Mouse (Mus musculus): ENCODE results near the gene Ccdc181. TPM values are rescaled to one million over a fixed set of nuclear protein-coding genes. Genes with fewer than 3 reads are reported as not detected.

The Ccdc181 gene
- polyA plus RNA-seq, 1 experiment from 2014 or later, result 14.8 TPM

DNA sequence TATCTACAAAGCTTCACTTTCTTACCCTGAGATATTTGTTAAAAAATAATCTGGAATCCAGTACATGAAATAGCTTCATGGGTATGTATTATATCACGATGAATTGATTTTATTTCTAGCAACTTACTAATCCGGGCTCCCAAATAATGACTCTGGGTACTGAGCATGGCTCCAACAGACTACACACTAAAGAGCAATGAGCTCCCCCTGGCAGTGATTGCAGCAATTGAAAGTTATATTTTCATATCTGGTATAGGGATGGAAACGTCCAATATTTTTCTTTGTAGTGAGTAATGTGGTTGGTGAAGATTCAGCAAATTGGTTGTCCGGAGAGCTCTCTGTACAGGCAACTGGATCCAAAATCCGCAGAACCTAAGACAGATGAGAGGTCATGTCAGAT, 16.7 kb downstream of the Ccdc181 start:
- Histone ChIP-seq H3K4me2 (replicated peaks) (no peak overlapping the region), H3K27me3 (replicated peaks) (no peaks in the 10 kb centered on the region), H3K9me3 (no peaks in the 10 kb centered on the region), H3K27ac (no peak overlapping the region), H3K36me3 (peaks cover 47% of the 10 kb centered on the region), H3K4me1 (no peaks in the 10 kb centered on the region), H3K4me3 (no peak overlapping the region), H3K9ac (no peak overlapping the region)
- WGBS, result 96% methylated on average over 5 of the region's 5 CpGs
- no peak for ATAC-seq (ENCODE audit: low FRiP score, low read depth)

- H3K27ac ChIP-seq, result no peak overlapping the region
- WGBS, result 96% methylated on average over 6 of the region's 6 CpGs
- H3K36me3 ChIP-seq, result peaks cover 63% of the 10 kb centered on the region
- H3K9me3 ChIP-seq, result no peaks in the 10 kb centered on the region
- no peak overlapping the region for H3K9ac ChIP-seq
- no peak for ATAC-seq (ENCODE audit: low FRiP score, low read depth)
- H3K4me3 ChIP-seq, result no peak overlapping the region
- H3K27me3 ChIP-seq (replicated peaks), result no peaks in the 10 kb centered on the region
- no peaks in the 10 kb centered on the region for H3K4me1 ChIP-seq
- H3K4me2 ChIP-seq (replicated peaks), result no peak overlapping the region
These were observed 18.7 kb downstream of the Ccdc181 start for GRCm38 (mm10) chr1:164294071-164294470.

DNA sequence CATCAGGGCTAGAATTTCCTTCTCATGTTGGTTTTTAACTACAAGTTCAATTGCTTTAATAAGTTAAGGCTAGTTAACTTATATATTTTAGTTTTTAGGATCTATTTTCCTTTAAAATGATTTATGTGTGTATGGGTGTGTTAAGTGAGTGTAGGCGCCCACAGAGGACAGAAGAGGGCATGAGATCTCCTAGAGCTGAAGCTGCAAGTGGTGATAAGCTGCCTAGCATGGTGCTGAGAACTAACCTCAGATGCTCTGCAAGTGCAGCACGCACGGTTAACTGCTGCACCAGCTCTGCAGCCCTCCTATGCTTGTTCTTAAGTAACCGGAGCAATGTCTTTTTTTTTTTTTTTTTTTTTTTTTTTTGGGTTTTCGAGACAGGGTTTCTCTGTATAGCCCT, 21.1 kb downstream of the Ccdc181 start:
- WGBS, result 98% methylated on average over 4 of the region's 5 CpGs
- H3K36me3 ChIP-seq, result peaks cover 69% of the 10 kb centered on the region
- H3K27me3 ChIP-seq (replicated peaks), result no peaks in the 10 kb centered on the region
- H3K4me3 ChIP-seq, result no peak overlapping the region
- H3K4me2 ChIP-seq (replicated peaks), result no peak overlapping the region
- H3K27ac ChIP-seq, result no peak overlapping the region
- H3K4me1 ChIP-seq, result no peaks in the 10 kb centered on the region
- ATAC-seq (ENCODE audit: low FRiP score, low read depth), result no peak
- H3K9me3 ChIP-seq, result no peaks in the 10 kb centered on the region
- H3K9ac ChIP-seq, result no peak overlapping the region

DNA sequence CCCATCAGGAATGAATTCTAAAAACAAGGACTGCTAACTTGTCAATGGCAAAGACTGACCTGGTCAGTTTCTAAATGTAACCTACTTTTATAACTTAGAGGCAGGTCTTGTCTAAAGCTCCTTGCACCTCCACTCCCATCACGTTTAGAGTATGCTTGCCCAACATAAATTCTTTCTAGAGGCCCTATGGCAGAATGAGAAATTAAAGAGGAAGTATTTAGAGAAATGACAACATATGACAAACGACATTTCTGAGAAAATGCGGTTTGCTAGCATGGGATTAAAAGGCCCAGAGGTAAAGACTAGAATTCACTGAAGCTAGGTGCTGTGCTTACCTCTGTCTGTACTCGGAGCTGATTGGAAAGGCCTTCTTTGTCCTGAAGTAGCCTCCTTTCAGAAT, 26.6 kb downstream of the Ccdc181 start:
- Histone ChIP-seq H3K4me2 (replicated peaks) (no peak overlapping the region), H3K36me3 (peaks cover 46% of the 10 kb centered on the region), H3K9me3 (no peaks in the 10 kb centered on the region), H3K9ac (no peak overlapping the region), H3K27ac (no peak overlapping the region), H3K4me3 (no peak overlapping the region), H3K4me1 (no peaks in the 10 kb centered on the region; the same call in 1 of the 2 replicates), H3K27me3 (replicated peaks) (no peaks in the 10 kb centered on the region)
- WGBS, result 94% methylated on average over 4 of the region's 4 CpGs
- no peak for ATAC-seq (ENCODE audit: low FRiP score, low read depth)

GRCm38 (mm10) chr1:164303821-164304220, 28.4 kb downstream of the Ccdc181 start, which contains the start of gene Nme7:
TSS of gene Nme7 (plus strand) at chr1:164304121.
- Histone ChIP-seq H3K4me2 (replicated peaks) (no peak within 1 kb of the TSS), H3K27me3 (replicated peaks) (no peaks in the 10 kb centered on the region), H3K36me3 (peaks cover 32% of the 10 kb centered on the region), H3K9me3 (no peaks in the 10 kb centered on the region), H3K4me1 (peaks cover 8% of the 10 kb centered on the region), H3K27ac (no peak within 1 kb of the TSS), H3K4me3 (no peak within 1 kb of the TSS), H3K9ac (no peak within 1 kb of the TSS)
- WGBS, result 87% methylated on average over 5 of the region's 5 CpGs
- ATAC-seq (ENCODE audit: low FRiP score, low read depth), result no peak

DNA sequence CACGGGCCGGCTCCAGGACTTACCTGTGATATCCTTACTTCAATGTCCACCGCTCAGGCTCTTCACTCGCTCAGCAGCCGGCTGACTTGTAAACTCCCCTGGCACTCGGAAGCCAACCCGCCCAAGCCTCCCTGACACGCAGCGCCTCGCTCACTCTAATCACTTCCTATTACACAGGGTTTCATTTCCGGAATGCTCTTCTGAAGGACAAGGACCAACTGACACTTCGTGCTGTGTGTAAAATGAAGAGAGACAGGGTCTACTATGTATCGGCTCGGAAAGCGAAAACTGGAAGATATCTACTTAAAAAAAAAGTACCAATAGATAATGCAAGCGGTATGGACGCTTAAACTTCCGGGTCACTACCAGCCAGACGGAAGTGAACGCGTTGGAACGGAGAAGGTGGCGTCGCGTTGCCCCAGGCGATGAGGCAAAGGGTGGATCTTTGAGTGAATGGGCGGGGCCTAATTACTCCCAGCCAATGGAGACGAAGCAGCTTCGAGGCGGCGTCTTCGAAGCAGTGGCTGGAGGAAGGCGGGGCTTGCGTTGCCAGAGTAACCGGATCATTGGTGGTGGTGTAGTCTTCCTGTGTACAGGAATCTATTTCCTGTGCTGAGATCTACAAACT, 31.9 kb downstream of the Ccdc181 start, which contains the start of gene Blzf1:
TSS of gene Blzf1 (minus strand) at position 366 of the 628 bp plus-strand sequence.
- H3K4me1 ChIP-seq, result peaks cover 12% of the 10 kb centered on the region
- ATAC-seq (ENCODE audit: low FRiP score, low read depth), result peak; percentile 98
- H3K27ac ChIP-seq, result no peak within 1 kb of the TSS
- under 1% methylated on average over 35 of the region's 35 CpGs for WGBS
- H3K4me2 ChIP-seq (replicated peaks), result peak within 1 kb of the TSS; percentile 92
- no peaks in the 10 kb centered on the region for H3K9me3 ChIP-seq
- H3K4me3 ChIP-seq, result peak within 1 kb of the TSS; percentile 74
- peaks cover 3% of the 10 kb centered on the region for H3K36me3 ChIP-seq
- peak within 1 kb of the TSS; percentile 71 for H3K9ac ChIP-seq
- H3K27me3 ChIP-seq (replicated peaks), result no peaks in the 10 kb centered on the region

GRCm38 (mm10) chr1:164307922-164308321, 32.5 kb downstream of the Ccdc181 start:
- ATAC-seq (ENCODE audit: low FRiP score, low read depth), result peak; percentile 39
- Histone ChIP-seq H3K4me1 (peaks cover 12% of the 10 kb centered on the region), H3K4me3 (peak overlapping the region; percentile 56), H3K27me3 (replicated peaks) (no peaks in the 10 kb centered on the region), H3K27ac (no peak overlapping the region), H3K36me3 (peaks cover 3% of the 10 kb centered on the region; the same call in 1 of the 2 replicates), H3K9ac (peak overlapping the region; percentile 58), H3K4me2 (replicated peaks) (peak overlapping the region; percentile 75), H3K9me3 (no peaks in the 10 kb centered on the region)
- 14% methylated on average over 10 of the region's 10 CpGs for WGBS

- Histone ChIP-seq H3K4me2 (replicated peaks) (no peak overlapping the region), H3K9ac (no peak overlapping the region), H3K27ac (no peak overlapping the region), H3K4me3 (no peak overlapping the region), H3K27me3 (replicated peaks) (no peaks in the 10 kb centered on the region), H3K4me1 (0 out of 2 replicates have a peak, but pooled peaks cover 1% of the 10 kb centered on the region), H3K36me3 (peaks cover 21% of the 10 kb centered on the region; the same call in 1 of the 2 replicates), H3K9me3 (no peaks in the 10 kb centered on the region)
- 93% methylated on average over 5 of the region's 5 CpGs for WGBS
- ATAC-seq (ENCODE audit: low FRiP score, low read depth), result no peak
These were observed 38.7 kb downstream of the Ccdc181 start for GRCm38 (mm10) chr1:164314085-164314484.

DNA sequence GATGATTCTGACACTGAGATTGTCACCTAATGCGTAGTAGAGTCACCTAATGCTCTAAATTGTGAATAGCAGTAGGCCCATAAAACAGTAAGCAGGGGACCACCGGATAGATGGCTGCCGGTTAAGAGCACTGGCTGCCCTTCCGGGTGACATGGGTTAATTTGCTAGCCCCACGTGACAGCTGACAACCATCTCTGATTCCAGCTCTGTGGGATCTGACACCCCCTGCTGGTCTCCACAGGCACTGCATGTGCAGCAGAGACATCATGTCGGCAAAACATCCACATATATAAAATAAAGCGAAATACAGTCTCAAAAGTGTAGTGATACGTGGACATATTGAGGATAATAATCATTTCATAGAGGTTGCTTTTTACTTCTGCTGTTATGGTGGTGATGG, 39.9 kb downstream of the Ccdc181 start:
- Histone ChIP-seq H3K36me3 (peaks cover 21% of the 10 kb centered on the region; the same call in 1 of the 2 replicates), H3K27me3 (replicated peaks) (no peaks in the 10 kb centered on the region), H3K9me3 (no peaks in the 10 kb centered on the region), H3K27ac (no peak overlapping the region), H3K4me1 (no peaks in the 10 kb centered on the region), H3K9ac (no peak overlapping the region), H3K4me3 (no peak overlapping the region), H3K4me2 (replicated peaks) (no peak overlapping the region)
- WGBS, result 74% methylated on average over 8 of the region's 8 CpGs
- no peak for ATAC-seq (ENCODE audit: low FRiP score, low read depth)

DNA sequence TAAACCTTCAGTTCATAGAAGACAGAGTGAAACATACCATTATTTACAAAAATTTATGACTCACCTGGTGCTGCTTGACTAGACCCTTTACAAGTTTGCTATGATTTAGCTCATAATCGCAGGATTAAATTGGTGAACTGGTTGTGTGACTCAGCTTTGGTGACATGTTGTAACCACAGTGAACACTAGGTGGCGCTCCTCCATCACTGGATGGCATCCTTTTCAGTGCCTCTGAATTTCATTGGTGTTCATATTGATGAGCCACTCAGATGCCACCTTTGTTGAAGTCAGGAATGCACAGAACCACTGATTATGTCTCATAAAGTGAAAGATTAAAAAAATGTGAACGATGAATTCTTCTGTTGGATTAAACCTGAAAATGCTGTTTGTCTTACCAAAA, 41.3 kb downstream of the Ccdc181 start:
- Histone ChIP-seq H3K4me1 (no peaks in the 10 kb centered on the region; the same call in 1 of the 2 replicates), H3K4me2 (replicated peaks) (no peak overlapping the region), H3K4me3 (no peak overlapping the region), H3K27ac (no peak overlapping the region), H3K36me3 (peaks cover 21% of the 10 kb centered on the region; the same call in 1 of the 2 replicates), H3K27me3 (replicated peaks) (no peaks in the 10 kb centered on the region), H3K9me3 (no peaks in the 10 kb centered on the region), H3K9ac (no peak overlapping the region)
- peak; percentile 46; the same call in 1 of the 2 replicates for ATAC-seq (ENCODE audit: low FRiP score, low read depth)
- 41% methylated on average over 3 of the region's 3 CpGs for WGBS

GRCm38 (mm10) chr1:164317261-164317660, 41.9 kb downstream of the Ccdc181 start:
- Histone ChIP-seq H3K27me3 (replicated peaks) (no peaks in the 10 kb centered on the region), H3K4me3 (no peak overlapping the region), H3K4me1 (no peaks in the 10 kb centered on the region; the same call in 1 of the 2 replicates), H3K36me3 (peaks cover 21% of the 10 kb centered on the region; the same call in 1 of the 2 replicates), H3K9me3 (no peaks in the 10 kb centered on the region), H3K4me2 (replicated peaks) (no peak overlapping the region), H3K9ac (no peak overlapping the region), H3K27ac (no peak overlapping the region)
- no peak for ATAC-seq (ENCODE audit: low FRiP score, low read depth)
- WGBS, result 87% methylated on average over 9 of the region's 9 CpGs

DNA sequence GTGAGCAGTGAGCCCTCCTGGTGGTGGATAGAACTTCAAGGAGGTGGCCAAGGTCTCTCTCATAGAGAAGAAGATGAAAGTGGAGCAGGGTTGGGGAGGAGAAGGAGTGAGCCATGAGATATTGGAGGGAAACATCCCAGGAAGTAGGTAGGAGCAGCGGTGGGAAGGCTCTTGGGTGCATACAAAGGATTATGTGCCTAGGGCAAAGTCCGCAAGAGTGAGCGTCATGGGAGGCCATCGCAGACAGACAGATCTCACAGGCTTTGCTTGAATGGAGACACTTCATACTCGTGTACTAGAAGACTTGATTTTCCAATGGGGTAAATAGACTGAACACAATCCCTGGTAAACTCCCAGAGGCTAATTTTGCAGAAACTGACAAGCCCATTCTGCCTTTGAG, 43.1 kb downstream of the Ccdc181 start:
- Histone ChIP-seq H3K27me3 (replicated peaks) (no peaks in the 10 kb centered on the region), H3K4me2 (replicated peaks) (no peak overlapping the region), H3K27ac (no peak overlapping the region)

More for the DNA sequence above, 43.1 kb downstream of the Ccdc181 start:
- Histone ChIP-seq H3K9ac (no peak overlapping the region), H3K4me1 (no peaks in the 10 kb centered on the region; the same call in 1 of the 2 replicates), H3K9me3 (no peaks in the 10 kb centered on the region), H3K36me3 (peaks cover 17% of the 10 kb centered on the region; the same call in 1 of the 2 replicates), H3K4me3 (no peak overlapping the region)
- no peak for ATAC-seq (ENCODE audit: low FRiP score, low read depth)
- WGBS, result 92% methylated on average over 5 of the region's 5 CpGs

Measured in neural tube, embryonic 12.5 days (tissue).